Mouse (Mus musculus) lung, embryonic 14.5 days (tissue): Measurements from ENCODE around the gene Abca6. TPM values are rescaled to one million over a fixed set of nuclear protein-coding genes. Genes with fewer than 3 reads are reported as not detected.
A peak's percentile ranks its signal among the peaks of the same experiment; 100 is the strongest.

ENCODE experiments used
- ATAC-seq: fragments of 200-750 bp; cut with Nextera tagmentation; 2 replicates; pipeline ENCODE4 v1.8.0; 2017; ENCODE audit warnings: mild to moderate bottlenecking, moderate TSS enrichment, moderate library complexity; ENCODE audit not compliant: insufficient read depth
- DNase-seq: peaks from one replicate; pipeline ENCODE4 v3.0.0-alpha.2; 2015
- H3K27ac ChIP-seq: fragments of 300-500 bp; sonication (generic); 2 replicates; pipeline ENCODE4 v1.5.1; 2014; ENCODE audit warnings: low read depth, mild to moderate bottlenecking, moderate library complexity
- H3K27me3 ChIP-seq: fragments of 300-500 bp; sonication (generic); 2 replicates; pipeline ENCODE4 v1.6.1; 2014; ENCODE audit warnings: low read length, control low read depth; ENCODE audit not compliant: insufficient read depth
- H3K36me3 ChIP-seq: fragments of 300-500 bp; sonication (generic); 2 replicates; pipeline ENCODE4 v1.6.1; 2014; ENCODE audit warnings: control low read depth; ENCODE audit not compliant: insufficient read depth
- H3K4me1 ChIP-seq: fragments of 300-500 bp; sonication (generic); 2 replicates; pipeline ENCODE4 v1.6.1; 2014; ENCODE audit warnings: antibody characterized with exemption, control low read depth; ENCODE audit not compliant: insufficient read depth
- H3K4me2 ChIP-seq: fragments of 300-500 bp; sonication (generic); 2 replicates; pipeline ENCODE4 v1.6.1; 2014; ENCODE audit warnings: mild to moderate bottlenecking
- H3K4me3 ChIP-seq: fragments of 300-500 bp; sonication (generic); 2 replicates; pipeline ENCODE4 v1.5.1; 2014; ENCODE audit warnings: low read depth, low read length
- H3K9ac ChIP-seq: fragments of 300-500 bp; sonication (generic); 2 replicates; pipeline ENCODE4 v1.6.1; 2014
- H3K9me3 ChIP-seq: fragments of 300-500 bp; sonication (generic); 2 replicates; pipeline ENCODE4 v1.6.1; 2016; ENCODE audit warnings: low read depth, low read length, control low read depth
- CTCF ChIP-seq: IDR thresholded peaks from 2 replicates; pipeline ENCODE4 v1.5.1; 2016; ENCODE audit warnings: antibody characterized with exemption, low read depth
- WGBS: fragments of 180-500 bp; shearing (Covaris S2); extraction: QIAGEN DNeasy Blood & Tissue Kit; methylation state at CpG from one replicate; pipeline ENCODE4 v1.1.7; 2014; 5-methylcytosine and 5-hydroxymethylcytosine counted together
- polyA plus RNA-seq: library from polyadenylated mRNA; unstranded; fragments of >200 nt; fragmentation: Nextera tagmentation; extraction: Ambion mirVana; gene quantifications from 2 replicates; pipeline ENCODE4 v1.2.1, GENCODE M21; 2014

Gene Abca6
- polyA plus RNA-seq, 1 experiment from 2014 or later, result 2.2 TPM

- Histone ChIP-seq H3K36me3 (no peaks in the 10 kb centered on the region), H3K27ac (no peak overlapping the region), H3K9me3 (no peaks in the 10 kb centered on the region), H3K4me1 (no peaks in the 10 kb centered on the region), H3K9ac (no peak overlapping the region), H3K4me3 (no peak overlapping the region), H3K4me2 (no peak overlapping the region), H3K27me3 (no peaks in the 10 kb centered on the region)
- DNase-seq (no peak), ATAC-seq (no peak)
- 30% methylated on average over 6 of the region's 6 CpGs for WGBS
- TF ChIP-seq CTCF, result no peak
These were observed 94.5 kb downstream of the Abca6 start for GRCm38 (mm10) chr11:110157059-110157458.

DNA sequence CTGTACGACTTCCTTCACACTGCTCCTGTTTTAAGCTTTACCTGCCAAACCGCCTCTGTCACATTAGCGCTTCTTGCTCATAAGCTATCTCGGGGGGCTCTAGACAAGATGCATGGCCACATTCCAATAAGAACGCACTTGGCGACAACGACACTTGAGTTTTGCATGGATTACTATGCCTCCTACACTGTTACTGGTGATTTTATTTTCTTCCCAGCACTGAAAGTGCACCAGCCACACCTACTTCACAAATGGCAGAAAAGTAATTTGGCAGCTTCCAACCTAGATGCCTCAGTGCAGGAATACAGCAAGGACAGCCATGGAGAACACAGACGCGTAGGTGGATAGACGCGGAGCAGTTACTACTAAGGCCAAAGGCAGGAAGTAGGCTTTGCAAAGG, 95.6 kb downstream of the Abca6 start:
- H3K27me3 ChIP-seq, result no peaks in the 10 kb centered on the region
- ATAC-seq (no peak), DNase-seq (no peak)
- H3K4me2 ChIP-seq, result no peak overlapping the region
- H3K9ac ChIP-seq, result no peak overlapping the region
- H3K9me3 ChIP-seq, result no peaks in the 10 kb centered on the region
- H3K36me3 ChIP-seq, result no peaks in the 10 kb centered on the region
- 91% methylated on average over 11 of the region's 11 CpGs for WGBS
- H3K4me1 ChIP-seq, result no peaks in the 10 kb centered on the region
- no peak overlapping the region for H3K27ac ChIP-seq
- no peak overlapping the region for H3K4me3 ChIP-seq
- no peak for TF ChIP-seq CTCF

- WGBS, result 89% methylated on average over 5 of the region's 5 CpGs
- H3K9me3 ChIP-seq, result no peaks in the 10 kb centered on the region
- H3K4me2 ChIP-seq, result no peak overlapping the region
- no peak for DNase-seq
- H3K4me3 ChIP-seq, result no peak overlapping the region
- no peaks in the 10 kb centered on the region for H3K27me3 ChIP-seq
- no peaks in the 10 kb centered on the region for H3K36me3 ChIP-seq
- H3K4me1 ChIP-seq, result no peaks in the 10 kb centered on the region
- no peak for TF ChIP-seq CTCF
- no peak overlapping the region for H3K9ac ChIP-seq
- ATAC-seq, result no peak
- H3K27ac ChIP-seq, result no peak overlapping the region
These were observed 103.9 kb downstream of the Abca6 start for GRCm38 (mm10) chr11:110147640-110148039.

GRCm38 (mm10) chr11:110145421-110145820, 106.2 kb downstream of the Abca6 start:
- Histone ChIP-seq H3K9ac (no peak overlapping the region), H3K4me1 (no peaks in the 10 kb centered on the region), H3K36me3 (no peaks in the 10 kb centered on the region), H3K27ac (no peak overlapping the region), H3K9me3 (no peaks in the 10 kb centered on the region), H3K4me3 (no peak overlapping the region), H3K4me2 (no peak overlapping the region), H3K27me3 (no peaks in the 10 kb centered on the region)
- peak; percentile 15 for DNase-seq
- TF ChIP-seq CTCF, result no peak
- 70% methylated on average over 11 of the region's 11 CpGs for WGBS
- no peak for ATAC-seq

DNA sequence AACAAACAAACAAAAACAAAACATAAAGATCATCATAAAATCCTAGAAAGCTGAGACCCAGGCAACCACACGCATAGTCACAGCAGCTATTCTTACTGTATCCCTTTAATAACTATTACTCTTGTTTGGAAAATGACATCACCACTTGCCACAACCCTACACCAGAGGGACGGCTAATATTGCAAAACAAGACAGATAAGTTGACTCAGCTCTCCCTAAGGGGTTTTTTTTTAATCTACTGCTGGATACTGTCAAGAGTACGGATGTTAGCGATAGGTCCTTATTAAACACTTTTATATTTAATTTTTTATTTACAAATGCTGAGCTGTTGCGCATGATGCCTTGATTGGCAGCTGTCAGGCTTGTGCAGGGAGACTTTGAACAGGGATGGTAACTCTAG, 120.8 kb downstream of the Abca6 start:
- H3K4me3 ChIP-seq, result no peak overlapping the region
- no peaks in the 10 kb centered on the region for H3K9me3 ChIP-seq
- no peaks in the 10 kb centered on the region for H3K4me1 ChIP-seq
- no peak for TF ChIP-seq CTCF
- H3K4me2 ChIP-seq, result no peak overlapping the region
- H3K36me3 ChIP-seq, result no peaks in the 10 kb centered on the region
- 65% methylated on average over 5 of the region's 5 CpGs for WGBS
- ATAC-seq, result no peak
- H3K9ac ChIP-seq, result no peak overlapping the region
- H3K27ac ChIP-seq, result no peak overlapping the region
- no peaks in the 10 kb centered on the region for H3K27me3 ChIP-seq
- DNase-seq, result peak; percentile 28

Other genes starting within 250 kb of the Abca6 start
- 3.6 and 4.8 TPM in 2 replicates for gene Abca8a, start 155.8 kb downstream of the Abca6 start, polyA plus RNA-seq
- 6.3 and 6.8 TPM in 2 replicates for gene Abca9, start 83.6 kb downstream of the Abca6 start, polyA plus RNA-seq
- gene Abca5, start 85.9 kb upstream of the Abca6 start, polyA plus RNA-seq, result 5.4 and 6.6 TPM in 2 replicates
- gene Map2k6, start 147.3 kb upstream of the Abca6 start, polyA plus RNA-seq, result 25.4 and 26.4 TPM in 2 replicates